Mouse (Mus musculus) adrenal gland, postnatal 14 days (tissue): Measurements from ENCODE around the gene Mpv17l. TPM values are rescaled to one million over a fixed set of nuclear protein-coding genes. Genes with fewer than 3 reads are reported as not detected.

Source experiments
- total RNA-seq: library from RNA; stranded (reverse); gene quantifications from 2 replicates; pipeline ENCODE4 v1.2.3, GENCODE M21; 2021

Gene Mpv17l
- total RNA-seq, 1 experiment from 2014 or later: 5.2 TPM

Other genes with a start within 250 kb of the Mpv17l start
- gene Parn, start 235.0 kb upstream of the Mpv17l start, total RNA-seq: 34.1 and 34.6 TPM in 2 replicates
- 56.5 and 58.6 TPM in 2 replicates for gene Bfar, start 231.3 kb upstream of the Mpv17l start, total RNA-seq
- 6.3 and 8.5 TPM in 2 replicates for gene 3110001I22Rik, start 231.2 kb upstream of the Mpv17l start, total RNA-seq
- gene Pla2g10, start 172.2 kb upstream of the Mpv17l start, total RNA-seq: not detected in 2 replicates
- gene Rrn3, start 122.5 kb upstream of the Mpv17l start, total RNA-seq: 40.4 and 43.9 TPM in 2 replicates
- 65.9 and 72.1 TPM in 2 replicates for gene Ntan1, start 84.3 kb upstream of the Mpv17l start, total RNA-seq
- gene Pdxdc1, start within 50 bp of the Mpv17l start, total RNA-seq: 75.3 and 82.3 TPM in 2 replicates
- gene 2900011O08Rik, start 83.4 kb downstream of the Mpv17l start, total RNA-seq: 1.4 TPM in 2 replicates
- gene Ifitm7, start 83.7 kb downstream of the Mpv17l start, total RNA-seq: 0.38 and 0.44 TPM in 2 replicates